Mouse (Mus musculus): ENCODE measurements at regions not wholly inside any gene's neighbourhood (a gene's known extent, or its start where the extent isn't known, plus 50 kb on each side); places are given as distances from the start of the nearest gene placed in this dataset.
"Not testable (repeated sequence)": the region's sequence is repeated elsewhere in the genome, so short reads cannot be mapped to it uniquely, and the experiment has no call there.

- no peak for DNase-seq (ENCODE audit: low spot score)
These were observed 153.9 kb upstream of the Ubl3 start for GRCm38 (mm10) chr5:148706323-148707120.

DNA sequence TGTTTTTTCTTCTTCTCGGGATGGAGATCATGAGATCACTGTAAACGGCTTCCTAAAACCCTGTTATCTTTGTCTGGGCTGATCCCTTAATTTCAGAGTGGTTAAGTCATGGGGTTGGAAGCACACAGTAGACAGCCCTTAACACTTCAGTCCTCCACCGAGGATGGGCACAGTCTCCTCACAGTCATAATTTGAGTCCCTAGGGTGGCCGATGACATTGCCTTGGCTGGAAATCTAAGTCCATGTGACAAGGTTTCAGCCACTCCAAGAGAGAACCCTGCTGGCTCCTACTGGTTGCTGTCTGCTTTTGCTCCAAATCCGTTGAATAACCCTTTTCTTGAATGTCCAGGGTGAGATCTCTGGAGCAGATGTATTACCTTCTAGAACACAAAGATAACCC is 152.2 kb upstream of the Ubl3 start:
- no peak for DNase-seq (ENCODE audit: low spot score)

GRCm38 (mm10) chr5:148701859-148702258 is 149.3 kb upstream of the Ubl3 start:
- no peak for DNase-seq (ENCODE audit: low spot score)

DNA sequence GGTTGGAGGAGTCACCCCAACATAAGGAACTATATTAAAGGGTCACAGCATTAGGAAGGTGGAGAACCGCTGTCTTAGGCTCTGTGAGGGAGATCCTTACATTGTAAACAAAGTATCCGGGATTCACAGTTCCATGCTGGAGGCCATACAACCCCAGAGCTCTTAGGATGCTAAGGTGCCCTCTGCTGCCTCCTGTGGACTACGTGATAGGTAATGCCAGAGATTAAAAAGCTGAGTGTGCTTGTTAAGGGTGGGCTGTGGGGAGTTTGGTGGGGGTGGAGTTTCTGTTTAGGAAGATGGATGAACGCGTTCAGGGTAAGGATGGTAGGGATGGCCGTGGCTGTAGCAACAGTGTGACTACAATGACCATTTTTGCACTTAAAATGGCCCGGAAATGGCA is 148.4 kb upstream of the Ubl3 start:
- DNase-seq (ENCODE audit: low spot score): no peak

- DNase-seq (ENCODE audit: low spot score): no peak
These were observed 147.7 kb upstream of the Ubl3 start for GRCm38 (mm10) chr5:148700240-148700639.

GRCm38 (mm10) chr5:148697631-148698368 is 145.2 kb upstream of the Ubl3 start:
- DNase-seq (ENCODE audit: low spot score): no peak

GRCm38 (mm10) chr5:148694352-148694751 is 141.8 kb upstream of the Ubl3 start:
- DNase-seq (ENCODE audit: low spot score): no peak

DNA sequence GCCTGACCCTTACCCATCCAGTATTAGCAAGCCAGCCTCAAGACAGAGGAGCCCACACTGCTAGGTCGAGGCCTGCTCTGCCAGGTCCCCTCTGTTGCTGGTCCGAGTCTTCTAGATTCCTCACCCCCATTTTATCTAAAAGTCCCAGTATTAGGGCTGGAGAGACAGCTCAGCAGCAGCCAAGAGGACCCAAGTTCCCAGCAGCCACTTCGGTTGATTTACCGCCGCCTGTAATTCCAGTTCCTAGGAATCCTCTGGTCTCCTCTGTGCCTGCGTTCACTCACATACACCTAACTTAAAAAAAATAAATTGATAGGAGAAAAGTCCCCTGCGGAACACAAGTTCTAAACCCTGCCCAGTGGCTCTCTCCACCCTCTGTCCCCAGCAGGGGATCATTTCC is 138.9 kb upstream of the Ubl3 start:
- no peak for DNase-seq (ENCODE audit: low spot score)

- DNase-seq (ENCODE audit: low spot score): no peak
These were observed 138.2 kb upstream of the Ubl3 start for GRCm38 (mm10) chr5:148690823-148691197.

- DNase-seq (ENCODE audit: low spot score): no peak
These were observed 137.7 kb upstream of the Ubl3 start for GRCm38 (mm10) chr5:148690158-148690822.

DNA sequence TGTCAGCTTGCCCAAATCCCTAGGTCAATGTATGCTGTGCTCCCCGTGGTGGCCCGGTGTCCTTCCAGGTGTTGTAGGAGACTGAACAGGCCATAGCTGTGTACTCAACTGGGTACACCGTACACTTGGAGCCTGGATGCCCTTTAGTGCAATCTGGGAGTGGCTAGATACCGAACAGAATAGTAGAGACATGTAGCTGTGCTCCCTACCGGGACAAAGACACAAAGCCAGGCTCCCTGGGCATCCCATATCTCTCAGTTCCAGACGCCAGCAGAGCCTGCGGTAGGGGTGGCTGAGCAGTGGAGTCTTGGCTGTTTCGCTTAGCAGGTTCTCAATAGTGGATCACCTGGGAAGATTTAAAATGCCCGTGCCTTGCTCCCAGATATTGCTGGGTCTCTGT is 136.7 kb upstream of the Ubl3 start:
- DNase-seq (ENCODE audit: low spot score): no peak

- DNase-seq (ENCODE audit: low spot score): no peak
These were observed 135.9 kb upstream of the Ubl3 start for GRCm38 (mm10) chr5:148688501-148688900.

GRCm38 (mm10) chr5:148687827-148688226 is 135.2 kb upstream of the Ubl3 start:
- no peak for DNase-seq (ENCODE audit: low spot score)

GRCm38 (mm10) chr5:148684216-148684615 is 131.6 kb upstream of the Ubl3 start:
- DNase-seq (ENCODE audit: low spot score): no peak

DNA sequence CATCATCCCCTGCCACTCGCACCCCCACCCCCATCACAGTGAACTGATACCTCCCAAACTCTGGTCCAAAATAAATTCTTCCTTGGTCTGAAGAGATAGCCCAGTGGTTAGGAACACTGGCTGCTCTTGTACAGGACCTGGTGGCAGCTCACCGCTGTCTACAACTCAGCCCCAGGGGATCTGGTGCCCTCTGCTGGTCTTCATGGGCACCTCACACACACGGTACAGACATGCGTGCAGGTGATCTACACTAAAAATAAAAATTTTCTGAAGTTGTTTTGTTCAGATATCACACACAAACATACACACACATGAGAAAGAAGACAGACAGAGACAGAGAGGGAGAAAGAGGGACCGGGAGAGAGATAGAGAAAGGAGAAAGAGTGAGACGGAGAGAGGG is 130.0 kb upstream of the Ubl3 start:
- DNase-seq (ENCODE audit: low spot score): no peak

DNA sequence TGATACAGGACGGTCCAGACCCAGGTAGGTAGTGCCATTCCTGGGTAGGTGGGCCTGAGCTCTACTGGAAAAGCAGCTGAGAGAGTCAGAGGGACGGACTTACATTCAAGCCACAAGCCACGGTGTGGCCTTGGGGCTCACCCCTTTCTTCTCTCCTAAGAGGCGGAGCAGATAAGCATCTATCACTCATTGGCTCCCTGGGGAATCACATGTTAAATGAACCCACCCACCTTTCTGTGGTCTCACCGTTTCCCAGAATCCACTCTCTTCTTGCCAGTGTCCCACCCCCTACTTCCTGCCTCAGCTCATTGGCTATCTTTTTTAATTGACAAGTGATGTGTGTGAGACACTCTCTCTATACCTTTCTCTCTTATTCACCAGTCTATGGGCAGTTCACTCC is 127.8 kb upstream of the Ubl3 start:
- no peak for DNase-seq (ENCODE audit: low spot score)

DNA sequence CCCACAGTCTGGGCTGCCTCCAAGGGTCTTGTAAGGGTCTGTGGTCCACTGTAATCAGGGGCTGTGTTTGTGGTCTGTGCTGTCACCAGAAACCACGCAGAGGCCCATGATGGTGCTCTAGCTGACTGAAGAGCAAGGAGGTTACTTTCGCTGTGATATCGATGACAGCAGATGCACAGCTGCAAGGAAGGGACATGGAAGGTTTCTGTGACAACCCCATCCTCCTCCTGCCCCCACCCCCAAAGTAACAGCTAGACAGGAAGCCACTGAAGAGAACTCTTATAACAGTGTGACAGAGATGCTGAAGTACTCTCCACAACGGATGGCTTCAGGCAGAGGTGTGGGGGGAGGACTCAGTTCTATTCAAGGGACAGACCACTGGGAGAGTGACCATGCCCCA is 127.0 kb upstream of the Ubl3 start:
- no peak for DNase-seq (ENCODE audit: low spot score)

DNA sequence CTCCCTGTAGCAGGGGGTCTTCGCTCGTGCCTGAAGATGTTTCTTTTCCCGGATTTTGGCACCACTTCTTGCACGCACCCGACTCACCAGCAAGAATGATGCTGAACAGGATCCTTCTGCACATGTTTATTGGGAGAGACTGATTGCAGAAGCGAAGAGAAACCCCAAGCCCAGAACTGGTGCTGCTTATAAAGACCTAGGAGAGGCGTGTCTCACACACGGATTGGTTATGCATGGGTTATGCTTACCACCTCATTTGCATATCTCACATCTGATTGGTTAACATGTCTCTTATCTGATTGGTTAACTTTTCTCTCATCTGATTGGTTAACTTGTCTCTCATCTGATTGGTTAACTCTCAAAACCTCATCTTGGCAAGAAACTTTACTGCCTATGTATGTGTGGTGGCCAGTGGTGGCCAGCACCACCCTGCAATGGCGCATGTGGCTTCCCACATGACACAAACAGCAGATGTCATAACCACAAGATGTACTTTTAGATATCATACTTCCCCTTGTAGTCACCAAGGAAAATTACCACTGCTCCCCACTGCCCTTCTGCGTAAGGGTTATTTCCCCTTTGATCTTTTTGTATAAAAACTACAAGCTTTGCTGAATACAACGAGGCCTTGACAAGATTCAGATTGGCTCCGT is 125.8 kb upstream of the Ubl3 start:
- not testable (repeated sequence) for DNase-seq (ENCODE audit: low spot score)

GRCm38 (mm10) chr5:148674281-148674680 is 121.7 kb upstream of the Ubl3 start:
- no peak for DNase-seq (ENCODE audit: low spot score)

DNA sequence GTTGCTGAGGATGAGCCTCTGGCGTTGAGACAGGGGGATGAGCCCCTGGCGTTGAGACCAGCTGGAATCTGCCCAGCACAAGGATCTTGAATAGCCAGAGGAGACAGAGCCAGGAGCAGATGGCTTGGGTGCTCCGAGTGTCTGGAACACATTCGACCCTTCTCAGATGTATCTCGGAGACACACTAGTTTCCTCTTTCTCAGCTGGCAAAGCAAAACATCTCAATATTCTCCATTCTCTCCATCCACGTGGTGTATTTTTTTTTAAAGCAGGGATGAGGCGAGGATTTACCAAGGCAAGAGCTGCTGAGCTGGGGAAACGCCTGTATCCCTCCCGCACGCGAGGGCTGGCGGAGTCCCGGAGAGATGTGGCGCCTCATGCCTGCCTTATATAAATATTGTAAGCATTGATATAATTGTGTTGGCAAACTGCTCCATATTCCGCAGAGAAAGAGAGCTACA is 109.7 kb upstream of the Ubl3 start:
- no peak for DNase-seq (ENCODE audit: low spot score)

DNA sequence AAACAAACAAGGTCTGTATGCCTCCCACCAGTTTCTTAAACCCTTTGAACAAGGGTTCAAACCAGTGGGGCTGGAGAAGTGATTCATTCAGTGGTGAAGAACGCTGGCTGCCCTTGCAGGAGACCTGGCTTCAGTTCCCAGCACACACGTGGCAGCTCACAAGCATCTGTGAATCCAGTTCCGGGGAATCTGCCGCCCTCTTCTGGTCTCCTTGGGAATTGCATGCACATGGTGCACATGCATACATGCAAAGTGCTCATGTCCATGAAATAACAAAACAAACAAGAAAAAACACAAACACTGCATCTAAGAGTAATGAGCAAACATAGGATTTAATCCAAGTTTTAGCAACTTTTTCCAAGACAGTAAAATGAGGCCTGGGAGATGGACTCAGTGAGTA is 108.5 kb upstream of the Ubl3 start:
- no peak for DNase-seq (ENCODE audit: low spot score)

DNA sequence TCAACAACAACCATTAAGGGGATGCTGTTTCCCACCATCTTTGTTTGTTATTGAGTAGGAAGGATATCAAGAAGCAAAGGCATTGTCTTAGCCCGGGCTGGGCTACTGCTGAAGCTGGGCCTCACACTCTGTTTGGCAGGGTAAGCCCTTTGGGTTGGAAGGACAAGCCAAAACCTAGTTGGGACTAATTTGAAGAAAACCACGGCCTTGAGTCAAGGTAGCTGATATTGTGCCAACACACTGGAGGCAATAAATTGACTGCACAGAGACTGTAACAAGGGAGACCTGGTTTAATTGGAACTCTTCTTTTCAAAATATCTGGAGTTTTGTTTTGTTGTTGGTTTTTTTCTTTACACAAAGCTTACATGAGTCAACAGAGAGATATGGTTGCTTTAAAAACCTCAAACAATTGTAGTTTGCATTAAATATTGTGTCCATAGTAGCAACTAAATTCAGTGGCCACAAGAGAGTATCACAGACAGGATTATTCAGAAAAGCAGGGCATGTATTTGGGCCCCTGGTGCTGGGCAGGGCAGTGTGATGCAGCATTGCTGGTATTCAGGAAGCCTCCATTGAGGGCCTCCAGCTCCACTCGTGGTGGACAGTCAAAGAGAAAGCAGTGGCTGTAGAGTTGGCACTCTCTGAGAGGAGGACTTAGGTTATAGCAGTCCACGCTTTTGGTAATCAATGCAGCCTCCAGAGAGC is 105.5 kb upstream of the Ubl3 start:
- DNase-seq (ENCODE audit: low spot score): no peak

Data from urinary bladder, adult 2 months (tissue).